Mouse (Mus musculus): Measurements from ENCODE around the gene Zdhhc8. TPM values are rescaled to one million over a fixed set of nuclear protein-coding genes. Genes with fewer than 3 reads are reported as not detected.

Zdhhc8 gene
- polyA plus RNA-seq, 1 experiment: 28.9 TPM

DNA sequence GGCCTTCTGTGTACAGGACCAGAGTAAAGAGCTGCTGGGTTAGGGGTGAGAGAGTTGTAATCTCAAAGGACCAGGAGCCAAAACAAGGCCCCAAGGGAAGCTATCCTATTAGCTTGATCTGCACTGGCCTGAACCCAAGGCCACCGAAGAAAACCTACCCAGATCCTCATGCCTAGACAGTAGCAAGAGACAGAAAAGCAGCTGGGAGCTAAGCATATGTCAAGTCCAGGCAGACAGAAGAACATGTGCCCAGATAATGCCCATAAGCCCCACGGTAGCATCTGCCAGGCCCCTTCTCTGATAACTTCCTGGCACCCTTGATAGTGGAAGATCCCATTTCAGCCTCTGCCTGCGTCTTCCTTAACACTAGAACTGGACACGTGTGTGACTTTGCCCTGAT is 48.1 kb downstream of the Zdhhc8 start:
- Histone ChIP-seq H3K27ac (ENCODE audit: insufficient read depth, low read depth, low read length) (no peak overlapping the region), H3K4me1 (ENCODE audit: control insufficient read depth, insufficient read depth, low read length) (no peaks in the 10 kb centered on the region), H3K36me3 (ENCODE audit: control insufficient read depth, insufficient read depth, low read length) (no peaks in the 10 kb centered on the region), H3K27me3 (replicated peaks; ENCODE audit: control insufficient read depth, insufficient read depth, low read length) (no peaks in the 10 kb centered on the region), H3K4me3 (ENCODE audit: insufficient read depth, low read depth, low read length) (no peak overlapping the region)
- TF ChIP-seq POLR2A (IDR thresholded peaks at IDR 0.05; ENCODE audit: low read depth, low read length) (no peak), CTCF (conservative IDR thresholded peaks at IDR 0.05; ENCODE audit: insufficient read depth, insufficient read length, low read depth, low read length) (no peak)
- WGBS: 74% methylated on average over 4 of the region's 4 CpGs
- no peak for DNase-seq

- Histone ChIP-seq H3K36me3 (ENCODE audit: control insufficient read depth, insufficient read depth, low read length) (no peaks in the 10 kb centered on the region), H3K27ac (ENCODE audit: insufficient read depth, low read depth, low read length) (no peak overlapping the region), H3K4me3 (ENCODE audit: insufficient read depth, low read depth, low read length) (no peak overlapping the region), H3K4me1 (ENCODE audit: control insufficient read depth, insufficient read depth, low read length) (no peaks in the 10 kb centered on the region), H3K27me3 (replicated peaks; ENCODE audit: control insufficient read depth, insufficient read depth, low read length) (no peaks in the 10 kb centered on the region)
- no peak for TF ChIP-seq POLR2A (IDR thresholded peaks at IDR 0.05; ENCODE audit: low read depth, low read length)
- TF ChIP-seq CTCF (conservative IDR thresholded peaks at IDR 0.05; ENCODE audit: insufficient read depth, insufficient read length, low read depth, low read length): no peak
- WGBS: 44% methylated on average over 8 of the region's 8 CpGs
- DNase-seq: no peak
Observed at GRCm38 (mm10) chr16:18185715-18186449, 49.1 kb downstream of the Zdhhc8 start.

DNA sequence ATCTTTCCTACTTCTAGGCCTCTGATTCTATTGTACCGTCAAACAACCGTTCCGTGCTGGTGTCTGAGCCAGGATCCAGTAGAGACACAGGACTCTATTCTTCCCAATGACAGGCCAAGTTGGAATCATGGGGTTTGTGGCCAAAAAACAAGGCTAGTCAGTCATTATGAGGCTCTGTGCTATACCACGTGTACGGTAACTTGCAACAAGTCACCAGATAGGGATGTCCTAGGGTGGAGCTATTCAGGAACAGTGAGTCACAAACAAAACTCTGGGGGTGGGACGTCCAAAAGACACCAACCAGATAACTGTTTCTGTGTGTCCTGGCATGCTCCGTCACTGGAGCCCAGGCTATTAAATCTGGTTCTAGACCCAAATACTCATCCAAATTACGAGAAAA is 52.2 kb downstream of the Zdhhc8 start:
- H3K4me3 ChIP-seq (ENCODE audit: insufficient read depth, low read depth, low read length): no peak overlapping the region
- no peaks in the 10 kb centered on the region for H3K4me1 ChIP-seq (ENCODE audit: control insufficient read depth, insufficient read depth, low read length)
- 91% methylated on average over 8 of the region's 8 CpGs for WGBS

DNA sequence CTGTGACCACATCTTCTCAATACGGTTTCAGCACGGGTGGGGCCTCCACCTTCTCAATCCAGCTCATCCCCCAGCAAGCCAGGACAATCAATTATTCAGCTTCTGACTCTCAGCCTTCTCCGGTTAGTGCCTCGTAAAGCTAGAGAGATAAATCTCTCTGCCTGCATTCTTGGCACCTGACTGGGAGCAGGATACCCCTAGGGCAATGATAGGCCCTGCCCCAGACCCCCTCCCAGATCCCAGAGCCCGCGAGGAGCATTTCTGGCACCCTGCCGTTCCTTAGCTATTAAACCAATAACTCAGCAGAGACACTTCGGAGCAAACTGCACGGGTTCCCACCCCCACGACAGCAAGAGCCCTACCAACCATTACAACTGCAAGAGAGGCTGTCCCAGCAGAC is 53.5 kb downstream of the Zdhhc8 start:
- no peak for DNase-seq
- H3K4me1 ChIP-seq (ENCODE audit: control insufficient read depth, insufficient read depth, low read length): no peaks in the 10 kb centered on the region
- no peak overlapping the region for H3K27ac ChIP-seq (ENCODE audit: insufficient read depth, low read depth, low read length)
- H3K36me3 ChIP-seq (ENCODE audit: control insufficient read depth, insufficient read depth, low read length): no peaks in the 10 kb centered on the region
- no peak for TF ChIP-seq POLR2A (IDR thresholded peaks at IDR 0.05; ENCODE audit: low read depth, low read length)
- no peak for TF ChIP-seq CTCF (conservative IDR thresholded peaks at IDR 0.05; ENCODE audit: insufficient read depth, insufficient read length, low read depth, low read length)
- no peaks in the 10 kb centered on the region for H3K27me3 ChIP-seq (replicated peaks; ENCODE audit: control insufficient read depth, insufficient read depth, low read length)
- 15% methylated on average over 10 of the region's 10 CpGs for WGBS
- no peak overlapping the region for H3K4me3 ChIP-seq (ENCODE audit: insufficient read depth, low read depth, low read length)

More for the DNA sequence above, 52.2 kb downstream of the Zdhhc8 start:
- DNase-seq: no peak
- Histone ChIP-seq H3K27ac (ENCODE audit: insufficient read depth, low read depth, low read length) (no peak overlapping the region), H3K27me3 (replicated peaks; ENCODE audit: control insufficient read depth, insufficient read depth, low read length) (no peaks in the 10 kb centered on the region), H3K36me3 (ENCODE audit: control insufficient read depth, insufficient read depth, low read length) (no peaks in the 10 kb centered on the region)
- TF ChIP-seq POLR2A (IDR thresholded peaks at IDR 0.05; ENCODE audit: low read depth, low read length) (no peak), CTCF (conservative IDR thresholded peaks at IDR 0.05; ENCODE audit: insufficient read depth, insufficient read length, low read depth, low read length) (no peak)

DNA sequence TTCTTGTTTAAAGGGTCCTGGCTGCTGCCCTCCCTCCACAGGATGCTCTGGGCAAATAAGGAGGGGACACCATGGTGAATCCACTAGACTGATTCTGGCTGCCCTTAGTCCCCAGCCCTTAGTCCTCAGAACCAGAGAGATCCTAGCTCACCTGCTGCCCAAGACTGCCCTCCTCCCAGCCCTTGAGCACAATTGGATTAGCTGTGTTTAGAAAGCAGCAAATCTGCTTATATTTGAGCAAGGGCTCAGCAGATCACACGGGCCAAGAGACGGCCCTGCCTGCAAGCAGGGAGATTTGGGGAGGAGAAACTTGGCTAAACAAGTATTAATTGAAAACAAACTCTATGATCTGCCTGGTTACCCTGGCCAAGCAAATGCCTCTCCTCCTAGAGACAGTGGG is 55.3 kb downstream of the Zdhhc8 start:
- 41% methylated on average over 2 of the region's 2 CpGs for WGBS
- H3K4me3 ChIP-seq (ENCODE audit: insufficient read depth, low read depth, low read length): no peak overlapping the region
- no peaks in the 10 kb centered on the region for H3K36me3 ChIP-seq (ENCODE audit: control insufficient read depth, insufficient read depth, low read length)
- DNase-seq: no peak
- H3K27ac ChIP-seq (ENCODE audit: insufficient read depth, low read depth, low read length): no peak overlapping the region
- TF ChIP-seq POLR2A (IDR thresholded peaks at IDR 0.05; ENCODE audit: low read depth, low read length) (no peak), CTCF (conservative IDR thresholded peaks at IDR 0.05; ENCODE audit: insufficient read depth, insufficient read length, low read depth, low read length) (no peak)
- H3K4me1 ChIP-seq (ENCODE audit: control insufficient read depth, insufficient read depth, low read length): no peaks in the 10 kb centered on the region
- H3K27me3 ChIP-seq (replicated peaks; ENCODE audit: control insufficient read depth, insufficient read depth, low read length): no peaks in the 10 kb centered on the region

GRCm38 (mm10) chr16:18176758-18177157 is 58.2 kb downstream of the Zdhhc8 start:
- DNase-seq: no peak
- Histone ChIP-seq H3K27me3 (replicated peaks; ENCODE audit: control insufficient read depth, insufficient read depth, low read length) (no peaks in the 10 kb centered on the region), H3K4me3 (ENCODE audit: insufficient read depth, low read depth, low read length) (no peak overlapping the region), H3K27ac (ENCODE audit: insufficient read depth, low read depth, low read length) (no peak overlapping the region), H3K36me3 (ENCODE audit: control insufficient read depth, insufficient read depth, low read length) (no peaks in the 10 kb centered on the region), H3K4me1 (ENCODE audit: control insufficient read depth, insufficient read depth, low read length) (no peaks in the 10 kb centered on the region)
- peak; percentile 41; the same call in 1 of the 2 replicates for TF ChIP-seq CTCF (conservative IDR thresholded peaks at IDR 0.05; ENCODE audit: insufficient read depth, insufficient read length, low read depth, low read length)
- no peak for TF ChIP-seq POLR2A (IDR thresholded peaks at IDR 0.05; ENCODE audit: low read depth, low read length)
- WGBS: 79% methylated on average over 4 of the region's 4 CpGs

DNA sequence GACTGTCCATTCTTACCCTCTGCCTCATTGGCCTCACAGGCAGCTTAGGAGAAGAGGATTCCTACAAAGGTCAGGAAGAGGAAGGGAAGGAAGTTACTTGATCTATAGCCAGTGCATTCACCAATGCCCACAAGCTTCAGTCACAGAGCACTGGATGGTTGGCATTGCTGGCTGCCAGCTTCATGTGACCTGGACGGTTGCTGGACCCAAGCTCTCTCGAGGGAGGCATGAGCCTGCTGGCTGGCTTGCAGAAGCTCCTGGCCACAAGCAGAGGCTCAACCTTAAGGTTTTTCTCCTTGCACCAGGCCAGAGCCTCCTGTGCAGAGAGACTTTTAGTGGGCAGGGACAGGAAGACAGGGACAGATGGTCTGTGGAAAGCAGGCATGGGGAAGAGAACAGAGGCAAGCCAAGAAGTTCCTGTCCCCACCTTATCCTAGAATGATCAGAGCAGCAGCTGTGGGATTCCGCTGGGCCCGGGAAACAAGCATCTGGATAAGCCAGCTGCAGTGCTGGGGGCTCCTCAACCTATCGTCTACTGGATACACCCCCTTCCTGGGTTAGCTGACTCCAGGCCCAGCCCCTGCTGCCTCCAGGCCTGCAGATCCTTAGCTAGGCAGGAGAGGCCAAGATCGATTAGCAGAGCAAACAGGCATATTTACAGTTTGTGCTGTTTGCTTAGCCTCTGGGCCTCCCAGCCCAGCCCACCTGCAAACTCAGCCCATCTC is 59.0 kb downstream of the Zdhhc8 start:
- no peaks in the 10 kb centered on the region for H3K4me1 ChIP-seq (ENCODE audit: control insufficient read depth, insufficient read depth, low read length)
- no peak for DNase-seq
- no peaks in the 10 kb centered on the region for H3K27me3 ChIP-seq (replicated peaks; ENCODE audit: control insufficient read depth, insufficient read depth, low read length)
- no peaks in the 10 kb centered on the region for H3K36me3 ChIP-seq (ENCODE audit: control insufficient read depth, insufficient read depth, low read length)
- H3K27ac ChIP-seq (ENCODE audit: insufficient read depth, low read depth, low read length): no peak overlapping the region
- WGBS: 46% methylated on average over 6 of the region's 6 CpGs
- H3K4me3 ChIP-seq (ENCODE audit: insufficient read depth, low read depth, low read length): no peak overlapping the region
- no peak for TF ChIP-seq CTCF (conservative IDR thresholded peaks at IDR 0.05; ENCODE audit: insufficient read depth, insufficient read length, low read depth, low read length)
